Mouse (Mus musculus): ENCODE results near the gene Rasd1. TPM values are rescaled to one million over a fixed set of nuclear protein-coding genes. Genes with fewer than 3 reads are reported as not detected.

Gene Rasd1
- under 1 TPM in 1 of 2 experiments, not detected in 1; 0.22 TPM for total RNA-seq (2023)

DNA sequence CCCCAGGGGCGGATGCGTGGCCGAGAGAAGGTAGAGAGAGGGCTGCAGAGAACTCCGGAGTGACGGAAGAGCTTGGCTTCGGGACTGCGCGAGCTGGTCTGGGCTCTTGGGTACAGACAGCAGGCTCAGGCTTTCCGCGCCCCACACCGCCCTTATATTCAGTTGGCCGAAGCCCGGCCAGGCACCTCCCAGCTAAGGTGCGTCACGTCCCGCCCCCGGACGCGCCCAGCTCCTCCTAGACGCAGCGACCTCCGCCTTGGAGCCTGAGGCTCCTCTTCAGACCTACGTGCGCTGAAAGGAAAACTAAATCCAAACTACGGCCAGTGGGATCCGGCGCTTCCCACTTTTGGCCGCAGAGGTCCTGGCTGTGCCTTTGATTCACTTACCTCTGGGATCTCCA lies at the start of gene Rasd1:
Gene Rasd1 (minus strand): TSS at position 127 of the 400 bp plus-strand sequence.

DNA sequence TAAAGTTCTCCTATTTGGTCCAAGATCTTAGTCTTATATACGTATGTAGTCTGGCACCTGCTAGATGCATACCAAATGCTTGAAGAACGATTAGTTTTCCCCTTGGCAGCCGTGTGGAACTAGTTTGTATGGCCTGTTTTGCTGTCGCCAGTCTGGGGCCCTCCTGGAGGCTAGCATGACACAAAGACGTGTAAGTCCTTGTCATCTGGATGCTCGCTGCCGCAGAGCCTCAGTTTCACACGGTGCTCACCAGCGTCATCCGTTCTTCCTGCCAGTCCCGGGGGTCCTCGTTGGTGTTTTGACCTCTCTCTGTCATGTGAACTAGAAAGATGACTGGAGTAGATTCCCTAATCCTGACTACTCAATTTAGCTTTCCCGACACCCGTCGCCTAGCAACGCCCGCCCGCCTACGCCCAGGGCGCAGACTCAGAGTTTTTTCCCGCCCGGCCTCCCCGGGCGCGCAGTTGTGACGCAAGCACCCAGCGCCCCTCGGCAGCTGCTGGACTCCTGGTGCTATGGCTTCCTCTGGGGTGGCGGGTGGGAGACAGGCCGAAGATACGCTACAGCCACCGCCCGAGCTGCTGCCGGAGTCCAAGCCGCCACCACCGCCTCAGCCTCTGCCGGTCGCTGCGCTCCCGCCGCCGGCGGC lies 16.9 kb downstream of the Rasd1 start, which contains the start of gene Med9:
Gene Med9 (plus strand): TSS at position 455 of the 649 bp plus-strand sequence.

Other genes with a start within 250 kb of the Rasd1 start
- under 1 TPM in 1 of 2 experiments, not detected in 1; 0.33 TPM for gene Pld6, start 177.3 kb downstream of the Rasd1 start, total RNA-seq (2023)
- 10 to 100 TPM; 36.0 to 52.2 TPM for gene Flcn, start 154.9 kb downstream of the Rasd1 start, total RNA-seq (2023)
- 1 to 10 TPM; 5.4 to 7.2 TPM for gene Nt5m, start 125.5 kb downstream of the Rasd1 start, total RNA-seq (2023)
- 10 to 100 TPM; 47.1 to 51.5 TPM for gene Cops3, start 125.1 kb downstream of the Rasd1 start, total RNA-seq (2023)
- gene Med9, start 16.7 kb downstream of the Rasd1 start, total RNA-seq (2023) = 1 to 10 TPM; 5.2 to 6.6 TPM
- 1 to 10 TPM; 1.6 to 2.3 TPM for gene Pemt, start 81.5 kb upstream of the Rasd1 start, total RNA-seq (2023)
- 10 to 100 TPM; 23.4 to 23.6 TPM for gene Rai1, start 140.1 kb upstream of the Rasd1 start, total RNA-seq (2023)